Mouse (Mus musculus): ENCODE data around the gene Gm13696.

DNA sequence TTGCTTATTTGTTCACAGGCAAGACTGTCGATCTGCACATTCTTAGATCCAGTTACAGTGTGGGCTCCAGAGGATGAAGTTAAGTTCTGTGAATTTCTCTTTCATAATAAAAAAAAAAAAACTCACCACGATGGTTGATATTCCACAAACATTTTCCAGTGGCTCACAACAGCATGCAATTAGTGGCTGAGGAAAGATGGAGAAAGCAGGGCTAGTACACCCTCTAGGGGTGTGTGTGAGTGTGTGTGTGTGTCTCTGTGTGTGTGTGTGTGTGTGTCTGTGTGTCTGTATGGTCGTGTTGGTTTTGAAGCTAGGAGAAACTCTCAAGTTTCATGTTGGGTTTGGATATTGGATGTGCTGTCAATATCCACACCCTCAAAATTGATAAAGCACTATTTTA is 31.5 kb upstream of the Gm13696 start:
- TF ChIP-seq CTCF (IDR thresholded peaks at IDR 0.05; ENCODE audit: low read depth, low read length): no peak
- no peak for TF ChIP-seq POLR2A (IDR thresholded peaks at IDR 0.05; ENCODE audit: borderline replicate concordance, low read depth, low read length)

All from bone marrow macrophage, adult 2 months (primary cell).